Mouse (Mus musculus): ENCODE data around the gene Batf3.

Batf3 gene

GRCm38 (mm10) chr1:191086304-191086878 lies 11.3 kb upstream of the Batf3 start:
- no peak for DNase-seq (ENCODE audit: low spot score)

GRCm38 (mm10) chr1:191086960-191087359 lies 10.7 kb upstream of the Batf3 start:
- DNase-seq (ENCODE audit: low spot score): no peak

- no peak for DNase-seq (ENCODE audit: low spot score)
Measured at GRCm38 (mm10) chr1:191087955-191088354, 9.7 kb upstream of the Batf3 start.

DNA sequence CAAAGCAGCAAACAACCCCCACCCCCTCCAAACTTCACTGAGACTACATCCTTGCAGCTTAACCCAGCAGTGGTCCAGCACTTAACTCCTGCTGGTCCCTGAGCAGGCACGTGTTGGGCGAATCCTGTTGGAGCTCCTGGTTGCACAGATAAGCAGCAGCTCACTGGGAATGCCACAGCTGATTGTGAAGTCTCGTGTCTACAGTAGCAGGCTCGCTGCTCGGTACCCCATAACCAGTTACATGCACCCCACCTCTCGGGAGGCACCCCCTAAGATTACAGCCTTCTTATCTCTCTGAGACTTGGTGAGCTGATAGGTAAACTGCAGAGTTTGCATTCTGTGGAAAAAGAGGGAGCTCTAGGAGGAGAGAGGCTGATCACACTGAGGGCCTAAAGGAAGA lies 8.3 kb upstream of the Batf3 start:
- no peak for DNase-seq (ENCODE audit: low spot score)

DNA sequence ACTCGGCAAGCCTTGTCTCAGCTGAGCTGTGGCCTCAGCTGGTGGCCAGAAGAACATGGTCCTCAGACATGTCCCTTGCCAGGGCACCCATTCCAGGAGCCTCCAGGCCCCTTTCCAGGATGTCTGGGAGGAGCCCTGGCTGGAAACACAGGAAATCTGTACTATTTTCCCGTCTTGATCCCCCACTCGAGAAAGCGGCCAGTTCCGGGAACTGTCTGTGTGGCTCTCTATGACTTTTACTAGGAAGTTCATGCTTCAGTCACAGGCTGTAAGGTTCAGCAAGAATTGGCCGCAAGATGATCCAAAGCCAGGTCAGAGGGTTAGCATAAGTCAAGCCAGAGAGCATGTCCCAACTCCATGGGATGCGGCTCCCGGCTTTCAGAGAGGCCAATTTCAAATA lies 5.6 kb upstream of the Batf3 start:
- no peak for DNase-seq (ENCODE audit: low spot score)

- no peak for DNase-seq (ENCODE audit: low spot score)
Measured at GRCm38 (mm10) chr1:191093578-191093977, 4.1 kb upstream of the Batf3 start.

DNA sequence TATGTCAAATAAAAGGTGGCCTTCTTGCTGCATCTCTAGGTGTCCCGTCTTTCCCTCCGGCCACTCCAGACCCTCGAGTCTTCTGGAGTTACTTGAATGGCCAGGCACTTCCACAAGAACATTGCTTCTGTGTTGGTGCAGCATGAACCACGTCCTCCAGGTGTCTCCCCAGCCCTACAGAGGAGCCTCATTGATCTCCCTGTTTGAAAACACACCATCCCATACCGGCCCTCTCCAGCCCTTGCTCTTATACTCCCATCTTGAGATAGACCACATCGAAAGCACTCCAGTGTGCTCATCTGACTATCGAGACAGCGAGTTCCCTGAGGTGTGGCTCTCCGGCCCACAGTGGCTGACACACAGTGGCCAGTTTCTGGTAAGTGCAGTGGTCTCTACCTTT lies 2.6 kb upstream of the Batf3 start:
- DNase-seq (ENCODE audit: low spot score): no peak

DNA sequence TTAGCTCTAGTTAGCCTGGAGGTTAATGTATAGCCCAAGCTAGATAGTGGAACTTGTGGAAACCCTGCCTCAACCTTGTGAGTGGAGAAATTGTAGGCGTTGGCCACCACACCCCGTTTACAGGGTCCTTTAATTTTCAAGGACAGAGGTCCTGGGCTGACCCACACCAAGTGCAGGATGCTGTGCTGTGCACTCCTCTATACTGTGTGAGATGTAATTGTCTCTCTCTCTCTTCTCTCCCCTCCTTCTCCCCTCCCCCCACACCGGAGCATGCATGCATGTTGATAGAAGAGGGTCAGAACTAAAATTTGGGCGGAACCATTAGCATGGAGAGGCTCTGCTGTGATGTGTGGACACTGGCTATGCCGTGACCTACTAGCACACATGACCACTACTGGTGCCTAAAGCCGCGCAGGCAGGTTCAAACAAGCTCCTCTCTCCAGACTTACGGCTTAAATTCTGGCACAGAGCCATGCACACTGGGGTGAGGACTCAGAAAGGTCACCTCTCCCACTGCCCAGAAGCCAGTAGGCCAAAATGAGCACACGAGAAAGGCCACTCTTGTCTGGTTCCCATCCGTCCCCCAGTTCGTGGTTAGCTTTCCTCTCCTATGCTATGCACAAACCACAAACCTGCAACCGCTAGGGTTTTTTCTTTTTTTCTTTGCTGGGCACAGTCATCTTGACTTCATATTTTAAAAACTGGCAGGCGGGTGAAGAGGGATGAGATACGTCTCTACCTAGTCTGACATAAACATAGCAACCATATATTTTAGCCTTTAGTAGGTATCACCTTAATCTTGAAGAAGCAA lies 571 bp upstream of the Batf3 start:
- no peak for DNase-seq (ENCODE audit: low spot score)

- DNase-seq (ENCODE audit: low spot score): no peak
Measured at GRCm38 (mm10) chr1:191099114-191099513, 1.5 kb downstream of the Batf3 start.

DNA sequence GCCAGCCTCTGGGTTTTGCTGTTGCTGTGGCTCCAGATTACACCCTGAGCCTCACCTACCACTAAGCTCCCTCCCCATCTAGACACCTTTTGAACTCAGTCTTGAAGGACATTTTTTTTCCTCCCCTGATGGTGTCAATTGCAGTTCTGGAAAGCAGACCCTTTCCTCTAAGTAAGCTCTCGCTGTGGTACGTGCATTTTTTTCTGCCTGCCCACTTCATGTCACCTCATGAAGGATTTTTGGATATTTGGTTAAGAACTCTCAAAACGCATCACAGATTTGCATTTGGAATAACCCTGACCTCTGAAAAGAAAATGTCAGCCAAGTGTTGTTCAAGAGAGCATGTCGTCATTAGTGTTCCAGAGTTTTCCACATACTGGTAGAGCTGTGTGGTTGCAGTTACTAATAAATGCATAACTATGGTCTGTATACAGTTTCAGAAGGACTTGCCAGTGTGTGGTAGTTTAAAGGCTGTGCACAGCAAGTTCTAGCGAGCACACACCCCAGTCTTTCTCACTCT lies 2.2 kb downstream of the Batf3 start:
- no peak for DNase-seq (ENCODE audit: low spot score)

DNA sequence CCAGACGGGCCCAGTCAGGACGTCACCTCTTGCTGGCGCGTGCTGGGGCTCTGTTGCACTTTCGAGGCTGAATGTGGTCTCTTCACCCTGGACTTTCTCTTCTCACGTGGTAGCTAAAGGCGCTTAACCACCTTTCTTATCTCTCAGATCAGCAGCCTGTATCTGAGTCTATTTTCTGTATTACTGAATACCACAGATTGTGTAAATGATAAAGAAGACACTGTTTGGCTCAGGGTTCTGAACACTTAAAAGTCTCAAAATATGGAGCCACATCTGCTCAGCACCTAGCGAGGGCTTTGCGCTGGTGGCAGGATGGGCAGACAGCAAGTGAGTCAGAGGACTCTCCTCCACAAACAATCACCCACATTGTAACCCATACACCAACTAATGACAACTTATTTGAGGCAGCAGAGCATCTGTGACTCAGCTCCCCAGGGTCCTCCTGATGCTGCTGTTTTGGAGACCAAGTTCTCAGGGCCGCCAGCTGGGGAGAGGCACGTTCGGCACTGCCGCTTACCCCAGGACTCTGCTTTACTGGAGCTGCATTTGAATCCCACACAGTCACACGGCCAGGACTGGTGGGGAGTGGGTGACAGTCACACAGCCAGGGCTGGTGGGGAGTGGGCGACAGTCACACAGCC lies 5.2 kb downstream of the Batf3 start:
- no peak for DNase-seq (ENCODE audit: low spot score)

GRCm38 (mm10) chr1:191105246-191105645 lies 7.6 kb downstream of the Batf3 start:
- DNase-seq (ENCODE audit: low spot score): no peak

- DNase-seq (ENCODE audit: low spot score): no peak
Measured at GRCm38 (mm10) chr1:191107306-191107705, 9.7 kb downstream of the Batf3 start.

DNA sequence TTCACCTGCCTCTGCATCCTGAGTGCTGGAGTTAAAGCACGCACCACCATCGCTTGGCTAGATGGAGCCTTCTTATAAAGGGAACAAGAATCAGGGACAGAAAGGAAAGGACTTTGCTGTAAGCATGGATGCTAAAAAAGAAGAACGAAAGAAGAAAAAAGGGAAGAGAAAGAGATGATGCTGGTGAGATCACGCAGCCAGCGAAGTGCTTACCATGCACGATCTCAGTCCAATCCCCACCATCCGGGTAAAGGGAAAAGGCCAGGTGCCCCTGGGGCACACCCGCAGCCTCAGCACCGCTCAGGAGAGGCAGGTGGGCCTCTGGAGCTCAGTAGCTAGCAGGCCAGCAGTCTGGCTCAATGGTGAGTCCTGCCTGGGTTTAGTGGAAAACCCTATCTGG lies 12.3 kb downstream of the Batf3 start:
- no peak for DNase-seq (ENCODE audit: low spot score)

GRCm38 (mm10) chr1:191111146-191111545 lies 13.5 kb downstream of the Batf3 start:
- DNase-seq (ENCODE audit: low spot score): no peak

DNA sequence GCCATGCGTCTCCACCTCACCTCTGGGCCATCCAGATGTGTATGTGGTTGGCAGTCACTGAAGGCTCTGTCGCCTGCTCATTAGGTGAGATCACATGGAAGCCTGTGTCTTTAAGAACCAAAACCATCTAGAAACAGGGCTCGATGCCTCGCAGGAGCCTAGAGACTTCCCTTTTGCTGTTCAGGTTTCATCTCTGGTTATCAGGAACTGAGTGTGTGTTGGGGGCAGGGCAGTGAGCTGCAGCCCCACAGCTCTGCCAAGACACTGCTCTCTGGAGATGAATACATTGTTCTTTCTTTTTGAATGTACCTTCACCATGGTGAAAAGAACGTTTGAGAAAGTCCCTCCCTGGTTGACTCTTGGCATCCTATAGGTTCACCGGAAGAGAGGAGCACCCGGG lies 17.2 kb downstream of the Batf3 start:
- DNase-seq (ENCODE audit: low spot score): no peak

DNA sequence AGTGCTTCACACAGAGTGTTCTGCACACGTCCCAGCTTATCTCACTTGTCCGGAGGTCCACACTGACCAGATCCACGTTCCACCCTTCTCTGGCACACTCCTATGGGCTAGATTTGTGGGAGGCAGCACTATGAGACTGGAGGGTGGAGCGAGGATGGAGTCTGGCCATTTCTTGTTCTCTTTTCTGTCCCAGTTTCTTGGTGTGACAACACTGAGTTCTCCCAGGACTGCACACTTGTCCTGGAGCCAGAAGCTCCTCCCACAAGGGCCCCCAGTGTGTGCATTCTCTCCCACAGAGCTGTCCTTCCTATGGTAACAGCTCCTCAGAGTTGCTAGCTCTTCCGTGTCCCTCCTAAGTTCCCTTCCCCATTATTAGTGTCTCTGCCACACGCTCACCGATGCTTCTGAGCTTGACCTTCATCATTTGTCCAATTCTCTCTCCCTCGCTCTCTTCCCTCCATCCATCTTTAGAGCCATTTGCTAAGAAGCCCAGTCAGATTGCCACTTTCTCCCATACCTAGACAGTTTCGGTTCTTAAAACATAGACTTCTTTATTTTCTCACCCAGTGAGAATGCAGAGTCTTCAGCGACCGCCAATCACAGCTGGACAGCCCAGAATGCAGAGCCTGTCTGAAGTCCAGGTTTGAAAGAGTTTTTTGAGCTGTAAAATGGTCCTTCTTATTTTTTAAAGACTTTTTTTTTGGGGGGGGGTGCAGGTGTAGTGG lies 18.0 kb downstream of the Batf3 start:
- DNase-seq (ENCODE audit: low spot score): no peak

GRCm38 (mm10) chr1:191122744-191123143 lies 25.1 kb downstream of the Batf3 start:
- no peak for DNase-seq (ENCODE audit: low spot score)

DNA sequence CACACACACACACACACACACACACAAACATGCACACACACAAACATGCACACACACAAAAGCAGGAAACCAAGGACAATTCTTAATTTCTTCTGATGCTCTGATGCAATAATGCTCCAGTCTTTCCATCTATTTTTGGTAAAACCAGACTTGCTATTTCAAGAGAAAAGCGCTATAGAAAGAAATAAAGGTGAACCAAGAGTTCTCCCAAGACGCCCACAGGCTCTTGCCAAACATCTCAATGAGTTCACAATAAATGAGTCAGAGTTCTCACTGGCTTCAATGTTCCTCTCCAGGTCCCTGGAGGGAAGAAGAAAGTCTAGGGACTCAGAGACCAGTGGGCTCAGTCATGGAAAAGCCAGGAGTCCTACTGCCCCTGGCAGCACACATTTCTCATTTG lies 26.0 kb downstream of the Batf3 start:
- DNase-seq (ENCODE audit: low spot score): no peak

GRCm38 (mm10) chr1:191124288-191124687 lies 26.6 kb downstream of the Batf3 start:
- DNase-seq (ENCODE audit: low spot score): no peak

DNA sequence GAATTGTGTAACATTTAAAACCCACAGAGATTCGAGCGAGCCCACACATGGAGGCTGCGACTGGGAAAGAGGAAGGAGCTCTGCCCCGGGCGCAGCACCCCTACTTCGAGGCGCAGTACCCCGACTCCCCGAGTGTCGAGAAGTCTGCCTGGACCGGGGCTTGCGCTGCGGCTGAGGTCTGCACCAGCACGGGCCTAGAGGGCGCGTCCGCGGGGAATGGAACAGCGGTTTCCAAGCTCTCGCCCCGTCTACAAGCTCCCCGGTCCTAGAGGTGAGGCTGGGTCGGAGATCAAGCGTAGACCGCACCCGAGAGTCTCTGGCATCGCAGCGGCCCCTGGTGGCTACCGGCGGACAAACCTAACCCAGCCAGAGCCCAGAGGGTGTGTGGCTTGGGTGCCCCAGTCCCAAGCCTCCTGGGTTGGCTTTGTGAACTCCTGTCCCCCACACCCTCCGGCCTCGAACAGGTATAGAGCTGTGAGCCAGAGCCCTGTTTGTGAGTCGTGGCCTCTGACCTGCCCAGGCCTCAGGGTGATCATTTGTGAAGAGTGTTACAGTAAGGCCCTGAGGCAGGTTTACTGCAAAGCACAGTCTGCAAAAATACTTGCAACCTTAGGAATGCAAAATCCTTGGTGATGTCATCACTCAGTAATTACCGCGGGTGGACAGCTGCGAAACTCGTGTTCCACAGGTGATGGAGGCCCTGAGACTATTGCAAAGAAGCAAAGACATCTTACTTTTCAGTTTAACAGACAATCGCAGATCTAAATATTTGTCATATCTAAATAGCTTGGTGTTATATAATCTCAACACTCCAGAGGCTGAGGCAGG lies 28.4 kb downstream of the Batf3 start:
- DNase-seq (ENCODE audit: low spot score): peak; percentile 64

- DNase-seq (ENCODE audit: low spot score): no peak
Measured at GRCm38 (mm10) chr1:191131692-191132091, 34.0 kb downstream of the Batf3 start.
